Comparison of ENCODE assay signal across 21 mouse cellular contexts in genomic region chr1:193506991-193507390, GRCm38 (mm10).
DNase-seq lines count a peak whose midpoint lies in the region; ATAC-seq and TF ChIP-seq lines count a peak whose summit lies in the region.
"Had no signal": no experiment of that assay in that cellular context is flagged by ENCODE, and none has a peak within 500 bp of the region (broad histone marks: within the 10 kb centered on the region; RNA-seq: fewer than 3 reads in every experiment).

No protein-coding gene starts in this region.

- intact Hi-C loops in left cerebral cortex, postnatal 10 days (cut with DNase I) = loop anchor here (5.0 kb wide), 2 partner anchors 65 to 80 kb away; no protein-coding TSS in a partner anchor

- no peak for TF ChIP-seq CTCF in lung, embryonic 14.5 days (IDR thresholded peaks at IDR 0.05; ENCODE audit: low read depth)

- no peaks in the 10 kb centered on the region for H3K27me3 ChIP-seq in lung, embryonic 14.5 days (ENCODE audit: insufficient read depth, low read length)
- no peaks in the 10 kb centered on the region for H3K27me3 ChIP-seq in limb, embryonic 13.5 days
- no peaks in the 10 kb centered on the region for H3K27me3 ChIP-seq in stomach, embryonic 14.5 days (ENCODE audit: control insufficient read depth, insufficient read depth, low read length)
- H3K27me3 ChIP-seq: lung, embryonic 15.5 days; neural tube, embryonic 15.5 days had no signal

- DNase-seq in lung, embryonic 14.5 days = no peak
- DNase-seq in lung, adult 18-20 months = no peak
- DNase-seq in neural tube, embryonic 10.5 days (ENCODE audit: extremely low spot score, low spot score) = no peak
- no peak for DNase-seq in adipocyte (ENCODE audit: low spot score)
- DNase-seq in left cerebral cortex, postnatal 10 days (ENCODE audit: extremely low spot score in 1 of 2, low spot score in 2 of 2) = no peak
- DNase-seq: adrenal gland, postnatal 36 days; B cell, adult 2 months; cerebellum, adult 9-10 months; heart, postnatal 4 days; kidney, adult 2 months; lung, postnatal 36 days; thymus, postnatal 14 days had no signal

- no peak for ATAC-seq in lung, embryonic 14.5 days (ENCODE audit: insufficient read depth)
- ATAC-seq in limb, embryonic 13.5 days (ENCODE audit: low FRiP score, low read depth) = no peak
- no peak for ATAC-seq in stomach, embryonic 14.5 days (ENCODE audit: insufficient number of reproducible peaks, insufficient read depth, low FRiP score, low read depth)
- ATAC-seq: inflammation-experienced regulatory T-cells, adult 6 months had no signal

- H3K4me3 ChIP-seq in lung, embryonic 14.5 days (ENCODE audit: low read depth, low read length) = peak overlapping the region; percentile 1; the same call in 1 of the 2 replicates
- H3K4me3 ChIP-seq in limb, embryonic 13.5 days = peak overlapping the region; percentile 31
- H3K4me3 ChIP-seq in stomach, embryonic 14.5 days (ENCODE audit: low read depth, low read length) = peak overlapping the region; percentile 15; the same call in 1 of the 2 replicates
- H3K4me3 ChIP-seq: erythroblast, embryonic 14.5 days; forebrain, embryonic 12.5 days; lung, embryonic 15.5 days; neural tube, embryonic 15.5 days had no signal

- H3K36me3 ChIP-seq in lung, embryonic 14.5 days (ENCODE audit: insufficient read depth) = no peaks in the 10 kb centered on the region
- H3K36me3 ChIP-seq in limb, embryonic 13.5 days = no peaks in the 10 kb centered on the region
- H3K36me3 ChIP-seq in stomach, embryonic 14.5 days (ENCODE audit: control insufficient read depth, insufficient read depth, low read length) = no peaks in the 10 kb centered on the region
- H3K36me3 ChIP-seq: forebrain, embryonic 12.5 days; lung, embryonic 15.5 days; neural tube, embryonic 15.5 days had no signal

- H3K4me1 ChIP-seq in lung, embryonic 14.5 days (ENCODE audit: insufficient read depth) = no peaks in the 10 kb centered on the region
- peaks cover 7% of the 10 kb centered on the region for H3K4me1 ChIP-seq in limb, embryonic 13.5 days
- no peaks in the 10 kb centered on the region for H3K4me1 ChIP-seq in stomach, embryonic 14.5 days (ENCODE audit: control insufficient read depth, insufficient read depth, low read length)

- no peak overlapping the region for H3K9ac ChIP-seq in lung, embryonic 14.5 days
- H3K9ac ChIP-seq in limb, embryonic 13.5 days = peak overlapping the region; percentile 53; the same call in 1 of the 2 replicates
- 0 out of 2 replicates have a peak overlapping the region, but pooled peaks have one; percentile 11 for H3K9ac ChIP-seq in stomach, embryonic 14.5 days (replicated peaks; ENCODE audit: low read depth, low read length)
- H3K9ac ChIP-seq: forebrain, embryonic 12.5 days; hindbrain, embryonic 14.5 days; lung, embryonic 15.5 days; neural tube, embryonic 15.5 days had no signal

- no peaks in the 10 kb centered on the region for H3K9me3 ChIP-seq in lung, embryonic 14.5 days (ENCODE audit: low read depth, low read length)
- H3K9me3 ChIP-seq in limb, embryonic 13.5 days = no peaks in the 10 kb centered on the region
- H3K9me3 ChIP-seq in stomach, embryonic 14.5 days (ENCODE audit: control insufficient read depth, low read depth, low read length) = no peaks in the 10 kb centered on the region
- H3K9me3 ChIP-seq: forebrain, embryonic 12.5 days; lung, embryonic 15.5 days; neural tube, embryonic 15.5 days had no signal

- no peak overlapping the region for H3K27ac ChIP-seq in lung, embryonic 14.5 days (ENCODE audit: low read depth)
- no peak overlapping the region; the same call in 1 of the 2 replicates for H3K27ac ChIP-seq in limb, embryonic 13.5 days
- H3K27ac ChIP-seq in stomach, embryonic 14.5 days (ENCODE audit: low read length) = peak overlapping the region; percentile 86
- H3K27ac ChIP-seq: forebrain, embryonic 12.5 days; hindbrain, embryonic 14.5 days; kidney, postnatal 0 days; lung, embryonic 15.5 days; neural tube, embryonic 15.5 days had no signal

- 77% methylated on average over 3 of the region's 3 CpGs for whole genome bisulfite sequencing in lung, embryonic 14.5 days
- 77% methylated on average over 3 of the region's 3 CpGs for WGBS in limb, embryonic 13.5 days
- WGBS in stomach, embryonic 14.5 days = 62% methylated on average over 3 of the region's 3 CpGs

- H3K4me2 ChIP-seq in lung, embryonic 14.5 days = peak overlapping the region; percentile 3; the same call in 1 of the 2 replicates
- H3K4me2 ChIP-seq in limb, embryonic 13.5 days (replicated peaks) = peak overlapping the region; percentile 49
- H3K4me2 ChIP-seq in stomach, embryonic 14.5 days (replicated peaks; ENCODE audit: low read depth, low read length) = peak overlapping the region; percentile 32
- H3K4me2 ChIP-seq: forebrain, embryonic 12.5 days; hindbrain, embryonic 14.5 days; lung, embryonic 15.5 days; neural tube, embryonic 15.5 days had no signal
